Mouse (Mus musculus): ENCODE measurements around the gene Lmnb2. TPM values are rescaled to one million over a fixed set of nuclear protein-coding genes. Genes with fewer than 3 reads are reported as not detected.

Gene Lmnb2
- total RNA-seq (2015) = 11.7 and 13.9 TPM in 2 replicates
- 49.3 and 56.9 TPM in 2 replicates for total RNA-seq (2017)

- peak; percentile 52 for ATAC-seq (replicated peaks; ENCODE audit: poor library complexity)
These were observed at the start of gene Lmnb2 for GRCm38 (mm10) chr10:80917779-80918434. TSS of gene Lmnb2 (minus strand) at chr10:80918245.

- peak; percentile 29; the same call in 1 of the 2 replicates for ATAC-seq (replicated peaks; ENCODE audit: poor library complexity)
These were observed 49.1 kb upstream of the Lmnb2 start for GRCm38 (mm10) chr10:80967101-80967656.

GRCm38 (mm10) chr10:80966296-80966695 lies 48.3 kb upstream of the Lmnb2 start:
- no peak for ATAC-seq (replicated peaks; ENCODE audit: poor library complexity)

- 0 out of 2 replicates have a peak, but pooled peaks have one; percentile 27 for ATAC-seq (replicated peaks; ENCODE audit: poor library complexity)
These were observed 45.3 kb upstream of the Lmnb2 start for GRCm38 (mm10) chr10:80963031-80963975.

- no peak for ATAC-seq (replicated peaks; ENCODE audit: poor library complexity)
These were observed 44.5 kb upstream of the Lmnb2 start for GRCm38 (mm10) chr10:80962585-80962984.

GRCm38 (mm10) chr10:80962051-80962472 lies 44.0 kb upstream of the Lmnb2 start:
- ATAC-seq (replicated peaks; ENCODE audit: poor library complexity) = no peak

- ATAC-seq (replicated peaks; ENCODE audit: poor library complexity) = peak; percentile 45; the same call in 1 of the 2 replicates
These were observed 42.8 kb upstream of the Lmnb2 start for GRCm38 (mm10) chr10:80960551-80961508.

GRCm38 (mm10) chr10:80958979-80959637 lies 41.1 kb upstream of the Lmnb2 start:
- ATAC-seq (replicated peaks; ENCODE audit: poor library complexity) = no peak

GRCm38 (mm10) chr10:80957791-80958190 lies 39.7 kb upstream of the Lmnb2 start:
- no peak for ATAC-seq (replicated peaks; ENCODE audit: poor library complexity)

- no peak for ATAC-seq (replicated peaks; ENCODE audit: poor library complexity)
These were observed 38.9 kb upstream of the Lmnb2 start for GRCm38 (mm10) chr10:80956901-80957300.

- no peak for ATAC-seq (replicated peaks; ENCODE audit: poor library complexity)
These were observed 38.3 kb upstream of the Lmnb2 start for GRCm38 (mm10) chr10:80956385-80956784.

GRCm38 (mm10) chr10:80955536-80955935 lies 37.5 kb upstream of the Lmnb2 start:
- peak; percentile 89 for ATAC-seq (replicated peaks; ENCODE audit: poor library complexity)

GRCm38 (mm10) chr10:80954843-80955242 lies 36.8 kb upstream of the Lmnb2 start:
- ATAC-seq (replicated peaks; ENCODE audit: poor library complexity) = no peak

- no peak for ATAC-seq (replicated peaks; ENCODE audit: poor library complexity)
These were observed 36.4 kb upstream of the Lmnb2 start for GRCm38 (mm10) chr10:80954415-80954814.

GRCm38 (mm10) chr10:80952449-80952848 lies 34.4 kb upstream of the Lmnb2 start:
- peak; percentile 54 for ATAC-seq (replicated peaks; ENCODE audit: poor library complexity)

GRCm38 (mm10) chr10:80951761-80952390 lies 33.8 kb upstream of the Lmnb2 start:
- ATAC-seq (replicated peaks; ENCODE audit: poor library complexity) = no peak

- no peak for ATAC-seq (replicated peaks; ENCODE audit: poor library complexity)
These were observed 32.3 kb upstream of the Lmnb2 start for GRCm38 (mm10) chr10:80950314-80950713.

GRCm38 (mm10) chr10:80949081-80949480 lies 31.0 kb upstream of the Lmnb2 start:
- ATAC-seq (replicated peaks; ENCODE audit: poor library complexity) = no peak

- ATAC-seq (replicated peaks; ENCODE audit: poor library complexity) = peak; percentile 69
These were observed 30.5 kb upstream of the Lmnb2 start for GRCm38 (mm10) chr10:80948570-80948969.
